Mouse (Mus musculus) activated CD4-positive, CD25-positive, alpha-beta regulatory T cell (primary cell): ENCODE results near the gene Cygb. TPM values are rescaled to one million over a fixed set of nuclear protein-coding genes. Genes with fewer than 3 reads are reported as not detected.

Experiments used
- polyA plus RNA-seq, 2 experiments: library from polyadenylated mRNA; unstranded; fragments of 100-300 nt; shearing (Covaris generic); gene quantifications; one replicate each; pipeline ENCODE4 v1.2.1; 2017

Cygb gene
- under 1 TPM; 0.18 to 0.38 TPM for polyA plus RNA-seq

DNA sequence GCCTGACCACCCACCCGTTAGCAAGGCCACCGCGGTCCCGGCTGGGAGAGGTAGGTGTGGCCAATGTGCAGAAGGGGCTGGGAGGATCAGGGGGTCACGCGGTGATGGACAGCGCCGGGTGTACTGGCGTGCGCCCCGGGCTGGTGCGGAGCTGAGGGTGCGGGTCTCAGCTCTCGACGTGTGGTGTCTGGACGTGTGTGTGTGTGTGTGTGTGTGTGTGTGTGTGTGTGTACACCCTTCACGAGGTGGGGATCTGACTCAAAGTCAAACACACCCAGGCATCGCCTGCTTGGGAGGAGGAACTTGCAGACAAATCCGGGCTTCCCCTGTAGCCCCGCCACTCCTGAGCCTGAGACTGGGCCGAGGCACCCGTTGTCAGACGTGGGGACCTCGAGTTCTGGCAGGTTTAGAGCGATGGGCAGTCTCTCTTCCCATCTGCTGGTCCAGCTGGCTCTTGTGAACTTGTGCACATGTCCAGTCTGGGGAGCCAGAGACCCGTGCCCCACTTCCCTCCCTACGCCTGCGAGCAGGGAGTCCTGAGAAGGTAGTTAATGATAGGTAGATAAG, at the start of gene Cygb:
Gene Cygb (minus strand): TSS at position 59 of the 567 bp plus-strand sequence.

DNA sequence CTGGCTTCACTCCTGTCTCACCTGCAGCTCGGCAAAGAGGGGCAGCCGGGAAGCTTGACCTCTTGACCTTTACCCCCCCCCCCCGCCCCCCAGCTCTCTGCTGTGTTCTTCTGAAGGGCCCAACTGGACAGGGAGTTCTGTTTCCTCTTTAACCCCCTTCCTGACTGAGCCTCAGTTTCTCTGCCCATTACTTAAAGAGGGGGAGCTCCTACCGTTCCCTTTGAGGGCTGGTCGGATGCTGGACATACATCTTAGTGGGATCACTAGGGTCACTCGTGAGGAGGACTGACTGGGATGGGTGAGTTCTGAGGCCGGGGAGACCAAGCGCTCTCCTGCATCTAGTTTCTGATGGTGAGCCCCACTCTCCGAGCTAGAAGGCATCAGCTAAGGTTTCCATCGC, 879 bp downstream of the Cygb start, which contains the start of gene Prcd:
Gene Prcd (plus strand): TSS at position 301 of the 400 bp plus-strand sequence.

DNA sequence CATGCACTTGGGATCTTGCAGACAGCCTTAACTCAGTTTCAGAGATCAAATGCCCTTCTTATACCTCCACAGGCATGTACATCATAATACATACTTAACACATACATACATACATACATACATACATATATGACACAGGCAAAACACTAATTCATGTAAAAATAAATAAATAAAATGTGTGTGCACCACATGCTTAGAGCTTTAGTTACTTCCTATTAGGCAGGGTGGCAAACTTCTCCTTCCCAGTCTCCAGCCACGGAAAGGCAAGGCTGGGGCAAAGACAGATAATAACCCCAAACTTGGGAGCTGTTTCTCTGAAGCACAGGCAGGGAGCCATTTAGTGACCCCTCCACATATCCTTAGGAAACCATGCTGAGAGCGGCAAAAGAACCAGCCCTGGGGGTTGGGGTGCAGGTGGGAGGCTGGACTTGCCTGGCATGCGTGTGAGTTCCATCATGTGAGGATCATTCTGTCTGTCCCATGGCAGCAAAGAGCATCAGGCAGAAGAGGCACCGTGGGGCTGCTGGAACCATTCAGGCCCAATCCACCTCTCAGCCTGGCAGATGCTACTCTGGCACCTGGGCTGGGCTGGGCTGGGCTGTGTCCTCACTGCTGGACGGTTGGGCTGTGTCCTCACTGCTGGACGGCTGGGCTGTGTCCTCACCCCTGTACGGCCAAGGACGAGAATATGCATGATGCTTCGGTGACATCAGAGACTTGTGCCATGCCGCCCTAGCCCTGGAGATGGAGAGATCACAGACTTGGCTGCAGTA, 27.6 kb downstream of the Cygb start, which contains the start of gene Rhbdf2:
Gene Rhbdf2 (minus strand): TSS at position 721 of the 773 bp plus-strand sequence.

Other genes starting within 250 kb of the Cygb start
- 10 to 100 TPM in 1 of 2 experiments, 1 to 10 TPM in 1; 6.2 to 11.8 TPM for gene Rnf157, start 241.3 kb downstream of the Cygb start, polyA plus RNA-seq
- gene Ubald2, start 220.2 kb downstream of the Cygb start, polyA plus RNA-seq: 100 to 1,000 TPM in 1 of 2 experiments, 10 to 100 TPM in 1; 79.9 to 109 TPM
- not detected for gene Qrich2, start 188.1 kb downstream of the Cygb start, polyA plus RNA-seq
- 100 to 1,000 TPM; 112 to 118 TPM for gene Prpsap1, start 160.1 kb downstream of the Cygb start, polyA plus RNA-seq
- gene Sphk1, start 123.4 kb downstream of the Cygb start, polyA plus RNA-seq: under 1 TPM; 0.32 to 0.64 TPM
- 10 to 100 TPM in 1 of 2 experiments, 1 to 10 TPM in 1; 7.3 to 11.6 TPM for gene Ube2o, start 72.9 kb downstream of the Cygb start, polyA plus RNA-seq
- not detected for gene Aanat, start 67.9 kb downstream of the Cygb start, polyA plus RNA-seq
- gene Rhbdf2, start 27.3 kb downstream of the Cygb start, polyA plus RNA-seq: 10 to 100 TPM in 1 of 2 experiments, 1 to 10 TPM in 1; 8.6 to 18.0 TPM
- not detected for gene Prcd, start 779 bp downstream of the Cygb start, polyA plus RNA-seq
- 1 to 10 TPM in 1 of 2 experiments, not detected in 1; 1.2 TPM for gene St6galnac1, start 121.2 kb upstream of the Cygb start, polyA plus RNA-seq
- gene Mxra7, start 173.7 kb upstream of the Cygb start, polyA plus RNA-seq: under 1 TPM in 1 of 2 experiments, not detected in 1; 0.30 TPM
- 100 to 1,000 TPM; 199 to 221 TPM for gene Mettl23, start 189.0 kb upstream of the Cygb start, polyA plus RNA-seq
- gene Jmjd6, start 189.1 kb upstream of the Cygb start, polyA plus RNA-seq: 10 to 100 TPM; 59.5 to 75.9 TPM
- 10 to 100 TPM; 16.6 to 29.2 TPM for gene Mfsd11, start 198.1 kb upstream of the Cygb start, polyA plus RNA-seq
- gene Srsf2, start 198.8 kb upstream of the Cygb start, polyA plus RNA-seq: 100 to 1,000 TPM; 392 to 409 TPM